Mouse (Mus musculus) left cerebral cortex, adult 9 months (tissue): ENCODE results near the gene Lix1l.

Source experiments
- DNase-seq, 2 experiments: peaks; one replicate each; pipeline ENCODE4 v3.0.0; 2022; ENCODE audit warnings: low spot score in 2 of 2

Lix1l gene

DNA sequence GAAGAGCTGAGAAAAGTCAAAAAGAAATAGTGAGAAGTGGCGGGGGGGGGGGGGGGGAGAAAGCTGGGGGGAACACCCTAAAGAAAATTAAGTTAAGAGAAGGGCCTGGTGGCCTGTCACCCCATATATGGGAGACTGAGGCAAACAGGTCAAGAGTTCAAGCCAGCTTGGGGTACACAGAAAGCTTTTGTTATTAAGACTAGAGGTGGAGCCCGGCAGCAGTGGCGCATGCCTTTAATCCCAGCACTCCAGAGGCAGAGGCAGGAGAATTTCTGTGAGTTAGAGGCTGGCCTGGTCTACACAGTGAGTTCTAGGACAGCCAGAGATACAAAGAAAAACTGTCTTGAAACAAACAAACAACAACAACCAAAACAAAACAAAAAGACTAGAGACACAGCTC lies 35.8 kb upstream of the Lix1l start:
- DNase-seq: no peak

DNA sequence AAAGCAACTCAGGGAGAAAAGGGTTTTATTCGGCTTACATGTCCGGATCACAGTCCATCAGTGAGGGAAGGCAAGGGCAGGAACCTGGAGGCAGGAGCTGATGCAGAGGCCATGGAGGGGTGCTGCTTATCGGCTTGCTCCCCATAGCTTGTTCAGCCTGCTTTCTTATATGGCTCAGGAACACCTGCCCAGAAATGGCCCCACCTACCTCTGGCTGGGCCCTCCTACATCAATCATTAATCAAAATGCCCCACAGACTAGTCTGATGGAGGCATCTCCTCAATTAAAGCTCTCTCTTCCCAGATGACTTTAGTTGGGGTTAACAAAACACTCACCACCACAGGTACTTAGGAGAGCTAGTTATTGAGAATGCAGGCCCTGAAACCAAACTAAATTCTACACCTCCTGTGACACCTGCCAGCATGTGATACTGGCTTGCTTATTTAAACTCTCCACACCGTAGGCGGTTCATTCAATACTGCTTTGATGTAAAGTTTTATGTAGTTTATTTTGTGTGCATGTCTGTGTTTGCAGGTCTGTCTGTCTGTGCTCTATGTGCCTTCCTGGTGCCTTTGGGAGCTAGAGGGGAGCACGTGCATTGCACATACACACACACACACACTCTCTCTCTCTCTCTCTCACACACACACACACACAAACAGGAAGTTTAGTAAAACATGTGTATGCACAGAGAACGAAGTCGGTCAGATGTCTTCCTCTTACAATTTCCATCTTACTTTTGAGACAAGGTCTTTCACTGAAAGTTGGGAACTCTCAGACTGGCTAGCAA lies 34.1 kb upstream of the Lix1l start:
- DNase-seq: no peak

DNA sequence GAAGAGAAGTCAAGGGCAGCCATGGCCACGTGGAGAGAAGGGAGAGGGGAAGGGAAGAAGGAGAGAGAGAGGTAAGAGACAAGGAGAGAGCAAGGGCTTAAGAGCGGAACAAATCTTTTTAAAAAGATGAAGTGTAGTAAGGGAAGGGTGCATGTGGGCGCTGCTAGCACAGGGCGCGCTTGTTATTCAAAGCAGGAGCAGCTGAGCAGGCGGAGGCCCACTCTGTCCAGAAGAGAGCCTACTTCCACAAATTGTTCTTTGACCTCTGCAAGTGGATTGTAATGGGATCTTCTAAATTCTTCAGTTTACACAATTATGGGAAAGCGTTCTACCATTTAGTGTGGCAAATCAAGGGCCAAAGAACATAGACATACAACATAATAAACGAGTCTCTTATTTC lies 32.3 kb upstream of the Lix1l start:
- DNase-seq: no peak

DNA sequence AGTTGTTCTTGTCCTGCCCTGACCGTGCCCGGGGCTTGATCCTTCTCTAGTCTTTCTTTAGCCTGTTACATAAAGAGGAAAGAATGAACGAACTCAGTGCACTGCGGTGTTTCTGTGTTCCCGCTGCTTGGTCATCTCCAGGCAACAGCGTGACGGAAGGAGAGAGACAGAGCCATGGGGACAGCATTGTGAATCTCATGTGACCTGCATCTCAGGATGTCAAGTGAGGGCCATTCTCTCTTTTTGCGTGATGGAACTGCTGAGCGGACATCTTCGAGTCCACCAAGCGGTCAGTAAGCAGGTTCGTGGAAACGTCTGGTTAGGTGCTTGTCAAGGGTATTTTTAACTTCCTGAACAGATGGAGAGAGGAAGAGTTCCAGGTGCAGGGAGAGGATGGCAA lies 31.4 kb upstream of the Lix1l start:
- no peak for DNase-seq

DNA sequence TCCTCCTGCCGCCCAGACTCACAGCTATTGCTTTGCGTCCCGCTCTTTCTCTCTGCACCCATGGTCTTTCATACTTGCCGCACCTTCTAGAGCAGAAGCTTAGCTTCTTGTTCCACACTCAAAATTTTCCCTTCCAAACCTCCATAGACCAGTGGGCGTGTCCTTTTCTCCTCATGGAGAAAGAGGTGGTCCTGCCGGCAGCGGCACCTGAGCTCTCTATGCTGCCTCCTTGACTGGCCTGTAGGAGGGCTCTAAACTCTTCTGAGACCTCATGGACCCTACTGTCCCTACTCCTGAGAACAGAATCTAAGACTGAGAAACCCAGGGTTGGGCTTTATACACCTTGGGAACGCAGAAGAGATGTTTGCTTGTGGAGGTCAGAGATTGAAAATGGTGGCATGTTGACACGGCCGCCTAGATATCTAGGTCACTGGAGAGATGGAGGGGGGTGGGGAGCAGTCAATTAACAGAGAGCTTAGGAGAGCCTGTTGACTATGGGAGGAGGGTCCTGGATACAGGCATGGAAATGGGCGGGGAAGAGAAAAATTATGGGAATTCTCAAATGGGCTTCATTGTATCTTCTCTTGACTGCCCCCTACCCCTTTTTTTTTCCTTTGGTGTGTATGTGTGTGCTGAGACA lies 30.9 kb upstream of the Lix1l start:
- DNase-seq: no peak

- DNase-seq: no peak
Observed at GRCm38 (mm10) chr3:96570643-96571042, 30.3 kb upstream of the Lix1l start.

- no peak for DNase-seq
Observed at GRCm38 (mm10) chr3:96571336-96571735, 29.6 kb upstream of the Lix1l start.

GRCm38 (mm10) chr3:96571896-96572698 lies 28.9 kb upstream of the Lix1l start:
- no peak for DNase-seq

GRCm38 (mm10) chr3:96573611-96574511 lies 27.1 kb upstream of the Lix1l start:
- no peak for DNase-seq

- no peak for DNase-seq
Observed at GRCm38 (mm10) chr3:96575272-96575984, 25.5 kb upstream of the Lix1l start.

DNA sequence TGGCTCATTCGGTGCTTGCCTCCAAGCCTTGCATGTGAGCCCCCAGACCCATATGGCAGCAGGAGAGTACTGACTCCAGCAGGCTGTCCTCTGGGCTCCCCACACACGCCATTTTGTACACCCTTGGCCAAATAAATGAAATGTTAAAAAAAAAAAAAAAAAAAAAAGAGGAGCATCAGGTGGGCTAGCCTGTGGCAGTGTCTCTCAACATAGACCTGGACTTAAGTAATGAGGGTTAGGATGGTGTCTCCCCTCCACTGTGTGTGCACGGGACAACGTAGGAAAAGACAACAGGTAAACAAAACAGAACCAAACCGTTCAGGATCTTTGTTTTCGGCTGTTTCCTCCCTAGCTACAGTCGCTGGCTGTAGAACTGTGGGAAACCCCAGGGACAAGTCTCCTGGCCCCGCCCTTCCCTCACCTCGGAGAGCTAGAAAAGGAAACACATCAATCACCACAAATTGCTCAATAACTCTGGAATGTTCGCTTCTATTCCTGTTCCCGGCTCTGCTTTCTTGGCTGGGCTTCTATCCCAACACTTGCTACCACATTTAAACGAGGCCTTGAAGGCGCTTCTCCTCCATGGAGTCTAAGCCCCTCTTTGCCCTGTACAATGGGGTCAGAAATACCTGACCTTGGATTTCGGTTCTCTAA lies 24.8 kb upstream of the Lix1l start:
- no peak for DNase-seq

DNA sequence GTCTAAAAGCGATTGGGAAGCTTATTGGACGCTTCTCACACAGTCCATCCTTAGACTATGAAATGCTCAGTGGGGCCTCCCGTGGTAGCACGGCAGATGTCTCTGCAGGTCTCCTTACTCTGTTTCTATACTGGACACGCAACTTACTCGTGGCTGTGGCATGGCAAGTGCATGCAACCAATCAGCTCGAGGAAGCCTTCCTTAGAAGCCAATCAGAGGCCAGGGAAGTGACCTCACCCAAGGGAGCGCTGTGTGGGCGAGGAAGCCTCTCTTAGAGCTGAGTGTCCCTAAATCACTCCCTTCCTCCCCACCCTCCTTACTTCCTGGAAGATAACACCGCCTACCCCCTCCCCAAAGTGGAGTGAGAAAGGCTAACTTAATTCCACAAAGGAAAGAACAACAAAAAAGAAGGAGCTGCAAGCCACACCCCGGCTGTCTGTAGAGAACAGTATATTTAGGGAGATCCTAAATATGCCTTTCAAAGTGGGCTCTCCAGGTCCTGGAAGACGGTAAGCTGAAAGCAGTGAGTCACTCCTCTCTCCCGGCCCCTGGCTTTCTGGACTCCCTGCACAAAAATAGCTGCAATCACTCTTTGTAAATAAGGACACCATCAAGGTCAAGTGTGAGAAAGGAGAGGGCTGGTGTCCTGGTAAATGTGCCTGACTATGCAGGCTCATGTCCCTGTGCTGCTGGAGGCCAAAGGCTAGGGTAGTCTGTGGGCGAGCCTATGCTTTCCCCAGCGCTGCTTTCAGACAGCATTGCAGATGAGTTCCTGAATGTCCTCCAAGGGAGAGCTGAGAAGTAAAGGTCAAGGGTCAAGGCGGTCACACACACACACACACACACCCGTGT lies 24.0 kb upstream of the Lix1l start, which contains the start of gene Gm16253:
TSS of gene Gm16253 (plus strand) at position 295 of the 852 bp plus-strand sequence.
- peak; percentile 93 to 96 for DNase-seq

GRCm38 (mm10) chr3:96577566-96577965 lies 23.4 kb upstream of the Lix1l start:
- no peak for DNase-seq

DNA sequence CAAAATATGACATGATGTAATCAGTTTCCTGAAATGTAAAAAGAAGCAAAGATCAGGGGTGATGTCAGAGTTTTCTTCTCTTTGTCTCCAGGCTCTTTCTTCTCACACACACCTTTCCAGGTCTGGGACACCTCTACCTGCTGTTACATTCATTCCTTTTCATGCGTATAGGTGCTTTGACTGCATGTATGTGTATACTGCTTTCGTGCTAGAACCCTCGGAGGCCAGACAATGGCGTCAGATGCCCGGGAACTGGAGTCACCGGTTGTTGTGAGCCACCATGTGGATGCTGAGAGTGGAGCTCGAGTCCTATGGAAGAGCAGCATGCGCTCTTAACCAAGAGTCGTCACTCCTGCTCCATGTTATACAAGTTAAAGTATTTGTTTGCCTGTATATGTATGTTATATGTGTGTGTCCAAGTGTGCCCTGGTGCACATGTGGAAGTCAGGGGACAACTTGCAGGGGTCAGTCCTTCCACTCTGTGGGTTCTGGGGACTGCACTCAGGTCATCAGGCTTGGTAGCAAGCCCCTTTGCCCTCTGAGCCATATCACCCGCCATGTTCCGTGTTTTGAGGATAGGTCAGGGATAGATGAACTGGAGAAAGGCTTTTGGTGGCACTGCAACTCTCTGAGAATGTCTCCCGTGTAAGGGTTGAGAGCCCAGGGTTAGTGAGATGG lies 22.2 kb upstream of the Lix1l start:
- DNase-seq: no peak

DNA sequence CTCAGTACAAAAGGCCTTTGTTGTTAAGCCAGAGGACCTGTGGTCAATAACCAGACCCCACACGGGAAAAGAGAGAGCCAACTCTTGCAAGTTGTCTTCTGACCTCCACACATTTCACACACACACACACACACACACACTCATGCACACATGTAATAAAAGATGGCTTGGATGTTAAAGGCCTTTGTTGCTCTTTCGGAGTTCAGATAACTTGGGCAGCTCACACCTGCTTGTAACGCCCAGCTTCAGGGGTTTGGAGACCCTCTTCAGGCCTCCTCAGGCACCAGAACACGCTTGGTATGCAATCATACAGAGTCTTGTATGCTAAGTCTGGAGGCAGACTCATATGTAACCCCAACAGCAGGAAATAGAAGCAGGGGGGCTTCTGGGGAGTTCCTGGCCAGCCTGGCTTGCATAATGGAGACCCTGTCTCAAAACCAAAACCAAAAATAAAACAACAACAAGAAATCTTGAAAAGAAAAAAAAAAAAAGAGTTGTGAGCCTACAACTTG lies 21.7 kb upstream of the Lix1l start:
- DNase-seq: no peak

GRCm38 (mm10) chr3:96579885-96580454 lies 21.0 kb upstream of the Lix1l start:
- peak; percentile 82 to 95 for DNase-seq

DNA sequence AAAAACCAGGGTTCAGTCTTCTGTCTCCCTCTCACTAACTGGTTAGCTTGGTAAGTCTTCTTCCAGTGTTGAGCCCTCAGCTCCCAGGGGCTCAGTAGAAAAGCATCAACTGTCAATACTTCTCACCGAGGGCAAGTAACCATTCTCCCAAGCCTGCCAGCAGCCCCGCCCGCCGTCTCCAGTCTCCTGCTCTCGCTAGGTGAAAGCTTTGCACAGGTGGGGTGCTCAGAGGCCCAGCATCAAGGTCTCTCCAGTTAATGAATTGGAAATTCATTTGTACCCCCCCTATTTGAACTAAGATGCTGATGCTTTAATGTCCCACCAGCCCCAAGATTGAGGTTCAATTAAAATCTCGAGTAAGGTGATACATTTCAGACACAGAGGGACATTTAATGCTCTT lies 19.8 kb upstream of the Lix1l start:
- DNase-seq: no peak
